Mouse (Mus musculus) erythroblast, adult 5-6 weeks (primary cell): ENCODE data around the gene Tbrg4. TPM values are rescaled to one million over a fixed set of nuclear protein-coding genes. Genes with fewer than 3 reads are reported as not detected.
"Not testable (repeated sequence)": the region's sequence is repeated elsewhere in the genome, so short reads cannot be mapped to it uniquely, and the experiment has no call there.

Experiments
- ATAC-seq: replicated peaks from 2 replicates; pipeline ENCODE4 v1.8.0; 2016; ENCODE audit warnings: moderate number of reproducible peaks, mild to moderate bottlenecking, moderate TSS enrichment, inconsistent platforms; ENCODE audit not compliant: poor library complexity, low FRiP score, severe bottlenecking
- total RNA-seq, 2 experiments: library from RNA; stranded (forward) in 1 of 2; stranded (reverse) in 1 of 2; fragments of 150-400 nt in 1 of 2; fragments of 200-764, 138-1000 nt in 1 of 2; gene quantifications; 2 replicates each; pipeline versions ENCODE4 v1.2.3 to v1.2.4; 2015 to 2017; ENCODE audit warnings: low replicate concordance in 2 of 2

Gene Tbrg4
- total RNA-seq (2015; ENCODE audit: low replicate concordance) (8.8 and 10.4 TPM in 2 replicates), total RNA-seq (2017; ENCODE audit: low replicate concordance) (10.3 and 18.3 TPM in 2 replicates)

- peak; percentile 96 for ATAC-seq
Measured at GRCm38 (mm10) chr11:6625478-6626387, at the start of gene Tbrg4. Tbrg4 (minus strand) TSS chr11:6626067.

GRCm38 (mm10) chr11:6675402-6675801 is 49.5 kb upstream of the Tbrg4 start:
- ATAC-seq = no peak

GRCm38 (mm10) chr11:6674701-6675100 is 48.8 kb upstream of the Tbrg4 start:
- no peak for ATAC-seq

- ATAC-seq = no peak
Measured at GRCm38 (mm10) chr11:6670826-6671225, 45.0 kb upstream of the Tbrg4 start.

GRCm38 (mm10) chr11:6670044-6670443 is 44.2 kb upstream of the Tbrg4 start:
- ATAC-seq = no peak

- no peak for ATAC-seq
Measured at GRCm38 (mm10) chr11:6669041-6669440, 43.2 kb upstream of the Tbrg4 start.

- no peak for ATAC-seq
Measured at GRCm38 (mm10) chr11:6666634-6667033, 40.8 kb upstream of the Tbrg4 start.

- ATAC-seq = no peak
Measured at GRCm38 (mm10) chr11:6661206-6661605, 35.3 kb upstream of the Tbrg4 start.

GRCm38 (mm10) chr11:6658271-6658670 is 32.4 kb upstream of the Tbrg4 start, which contains the start of gene Ramp3:
Ramp3 (plus strand) TSS chr11:6658521.
- no peak for ATAC-seq

GRCm38 (mm10) chr11:6654903-6655302 is 29.0 kb upstream of the Tbrg4 start:
- ATAC-seq = peak; percentile 75; the same call in 1 of the 2 replicates

GRCm38 (mm10) chr11:6652978-6653377 is 27.1 kb upstream of the Tbrg4 start:
- not testable (repeated sequence) for ATAC-seq

- ATAC-seq = no peak
Measured at GRCm38 (mm10) chr11:6650519-6650918, 24.7 kb upstream of the Tbrg4 start.

GRCm38 (mm10) chr11:6647831-6648724 is 22.2 kb upstream of the Tbrg4 start:
- no peak for ATAC-seq

GRCm38 (mm10) chr11:6644566-6644965 is 18.7 kb upstream of the Tbrg4 start:
- ATAC-seq = no peak

- ATAC-seq = no peak
Measured at GRCm38 (mm10) chr11:6639072-6639471, 13.2 kb upstream of the Tbrg4 start.

- ATAC-seq = no peak
Measured at GRCm38 (mm10) chr11:6638537-6638936, 12.7 kb upstream of the Tbrg4 start, which contains the start of gene Wap. Wap (minus strand) TSS chr11:6638637.

- no peak for ATAC-seq
Measured at GRCm38 (mm10) chr11:6636150-6636549, 10.3 kb upstream of the Tbrg4 start.

GRCm38 (mm10) chr11:6629655-6630054 is 3.8 kb upstream of the Tbrg4 start:
- no peak for ATAC-seq

- ATAC-seq = peak; percentile 59; the same call in 1 of the 2 replicates
Measured at GRCm38 (mm10) chr11:6628568-6628967, 2.7 kb upstream of the Tbrg4 start.

- ATAC-seq = no peak
Measured at GRCm38 (mm10) chr11:6627731-6628130, 1.9 kb upstream of the Tbrg4 start.
